Mouse (Mus musculus): ENCODE data around the gene Tchp. TPM values are rescaled to one million over a fixed set of nuclear protein-coding genes. Genes with fewer than 3 reads are reported as not detected.

Gene Tchp
- polyA plus RNA-seq (2014; fragmentation: Illumina TruSeq; extraction: RNeasy Lipid Tissue Mini Kit (QIAGEN cat#74804); ENCODE audit: low replicate concordance) = 0.82 TPM

DNA sequence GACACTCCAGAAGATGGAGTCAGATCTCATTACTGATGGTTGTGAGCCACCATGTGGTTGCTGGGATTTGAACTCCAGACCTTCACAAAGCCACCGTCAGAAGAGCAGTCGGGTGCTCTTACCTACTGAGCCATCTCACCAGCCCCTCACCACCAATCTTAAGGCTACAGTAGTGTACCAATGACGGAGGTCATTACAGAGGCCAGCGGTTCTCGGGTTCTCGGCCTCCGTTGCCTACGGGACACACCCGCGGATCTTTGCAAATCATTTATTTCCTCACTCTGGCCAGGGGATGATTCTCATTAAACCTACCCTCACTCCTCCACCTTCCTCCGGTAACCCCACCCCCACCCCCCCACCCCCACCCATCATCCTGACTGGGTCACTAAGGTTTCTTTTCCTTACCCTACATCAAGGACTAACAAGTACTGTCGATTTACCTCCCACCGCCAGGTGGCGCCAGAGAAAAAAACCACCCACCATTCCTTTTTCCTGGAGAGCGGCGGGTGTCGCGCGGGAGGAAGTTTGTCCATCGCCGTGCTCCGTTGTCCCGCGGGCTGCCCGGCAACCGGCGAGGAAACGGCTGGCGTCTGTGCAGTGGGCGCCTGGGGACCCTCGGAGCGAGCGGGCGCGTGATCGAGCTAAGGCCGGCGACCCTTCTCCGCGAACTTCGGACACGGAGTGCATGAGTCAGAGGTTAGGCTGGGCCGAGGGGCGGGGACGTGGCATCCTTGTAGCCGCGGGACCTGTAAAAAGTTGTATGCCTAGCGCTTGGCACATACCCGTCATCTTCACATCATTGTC, at the start of gene Tchp:
TSS of gene Tchp (plus strand) at position 496 of the 804 bp plus-strand sequence.

DNA sequence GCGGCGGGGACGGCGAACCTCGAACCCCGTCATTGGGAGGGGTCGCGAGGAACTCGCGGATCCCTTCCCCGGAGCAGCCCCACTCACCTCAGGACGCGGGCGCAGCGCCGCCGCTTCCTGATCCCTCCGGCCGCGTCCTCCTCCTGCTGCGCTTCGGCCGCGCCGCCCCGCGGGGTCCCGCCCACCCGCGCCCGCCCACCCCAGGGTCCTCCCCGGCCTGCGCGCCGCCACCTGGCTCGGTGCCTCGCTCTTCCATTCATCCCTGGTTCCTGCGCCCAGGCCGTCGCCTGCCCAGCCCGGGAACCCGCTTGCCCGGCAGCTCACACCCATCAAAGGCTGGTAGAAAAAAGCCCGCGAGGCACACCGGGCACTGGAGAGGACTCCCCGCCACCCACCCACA, 49.3 kb upstream of the Tchp start, which contains the start of gene Trpv4:
TSS of gene Trpv4 (minus strand) at position 167 of the 400 bp plus-strand sequence.

DNA sequence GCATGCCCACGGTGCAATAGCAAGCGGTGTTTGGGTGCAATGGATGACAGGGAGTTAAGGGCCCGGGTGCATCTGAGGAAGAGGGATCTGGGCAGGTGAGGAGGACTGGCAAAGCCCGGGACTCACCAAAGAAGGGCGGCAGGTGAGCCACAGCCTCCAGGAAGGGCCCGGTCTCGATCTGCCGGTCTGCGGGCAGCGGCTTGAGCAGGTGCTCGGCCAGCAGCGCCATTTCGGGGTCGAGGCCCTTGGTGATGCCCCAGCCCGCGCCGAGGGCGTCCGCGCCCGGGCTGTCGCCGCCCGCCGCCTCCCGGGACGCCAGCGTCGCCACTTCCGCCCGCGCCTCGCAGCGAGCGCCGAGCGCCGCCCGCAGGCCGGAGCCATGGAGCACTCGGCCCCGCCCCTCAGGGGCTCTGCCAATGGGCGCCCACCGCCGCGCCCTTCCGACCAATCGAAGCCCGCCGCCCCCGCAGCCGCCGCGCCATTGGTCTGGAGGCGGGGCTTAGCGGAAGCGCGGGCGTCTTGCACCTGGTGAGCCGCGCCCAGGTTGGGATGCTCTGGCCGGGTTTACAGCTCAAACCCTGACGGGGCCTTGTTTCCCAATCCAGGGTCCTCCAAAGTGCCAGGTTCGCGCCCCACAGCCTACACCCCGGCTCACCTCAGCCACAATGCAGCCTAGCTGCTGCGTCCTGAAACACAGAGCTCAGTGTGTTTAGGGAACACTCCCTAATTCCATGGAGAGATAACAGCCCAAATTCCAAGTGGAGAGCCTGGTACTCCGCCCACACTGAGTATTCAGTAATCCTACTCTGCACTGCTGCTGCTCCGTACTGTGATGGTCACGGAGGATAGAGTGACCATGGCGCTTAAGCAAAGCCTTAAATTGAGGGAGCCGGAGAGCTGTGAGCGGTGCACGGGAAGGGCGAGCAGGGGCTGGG, 16.7 kb upstream of the Tchp start, which contains the start of gene Gltp:
TSS of gene Gltp (minus strand) at position 352 of the 935 bp plus-strand sequence.

Other genes starting within 250 kb of the Tchp start
- 0.37 TPM for gene Fam222a, start 139.7 kb upstream of the Tchp start, polyA plus RNA-seq (2014; fragmentation: Illumina TruSeq; extraction: RNeasy Lipid Tissue Mini Kit (QIAGEN cat#74804); ENCODE audit: low replicate concordance)
- not detected for gene Trpv4, start 49.3 kb upstream of the Tchp start, polyA plus RNA-seq (2014; fragmentation: Illumina TruSeq; extraction: RNeasy Lipid Tissue Mini Kit (QIAGEN cat#74804); ENCODE audit: low replicate concordance)
- 36.0 TPM for gene Gltp, start 16.8 kb upstream of the Tchp start, polyA plus RNA-seq (2014; fragmentation: Illumina TruSeq; extraction: RNeasy Lipid Tissue Mini Kit (QIAGEN cat#74804); ENCODE audit: low replicate concordance)
- gene Ankrd13a, start 66.9 kb downstream of the Tchp start, polyA plus RNA-seq (2014; fragmentation: Illumina TruSeq; extraction: RNeasy Lipid Tissue Mini Kit (QIAGEN cat#74804); ENCODE audit: low replicate concordance) = 87.8 TPM
- 9.3 TPM for gene Git2, start 67.8 kb downstream of the Tchp start, polyA plus RNA-seq (2014; fragmentation: Illumina TruSeq; extraction: RNeasy Lipid Tissue Mini Kit (QIAGEN cat#74804); ENCODE audit: low replicate concordance)
- 14.9 TPM for gene 1500011B03Rik, start 115.7 kb downstream of the Tchp start, polyA plus RNA-seq (2014; fragmentation: Illumina TruSeq; extraction: RNeasy Lipid Tissue Mini Kit (QIAGEN cat#74804); ENCODE audit: low replicate concordance)
- gene 4930519G04Rik, start 145.9 kb downstream of the Tchp start, polyA plus RNA-seq (2014; fragmentation: Illumina TruSeq; extraction: RNeasy Lipid Tissue Mini Kit (QIAGEN cat#74804); ENCODE audit: low replicate concordance) = not detected
- not detected for gene Gm9936, start 150.9 kb downstream of the Tchp start, polyA plus RNA-seq (2014; fragmentation: Illumina TruSeq; extraction: RNeasy Lipid Tissue Mini Kit (QIAGEN cat#74804); ENCODE audit: low replicate concordance)
- 113 TPM for gene Oasl2, start 189.2 kb downstream of the Tchp start, polyA plus RNA-seq (2014; fragmentation: Illumina TruSeq; extraction: RNeasy Lipid Tissue Mini Kit (QIAGEN cat#74804); ENCODE audit: low replicate concordance)
- gene Oasl1, start 215.5 kb downstream of the Tchp start, polyA plus RNA-seq (2014; fragmentation: Illumina TruSeq; extraction: RNeasy Lipid Tissue Mini Kit (QIAGEN cat#74804); ENCODE audit: low replicate concordance) = 8.4 TPM
- gene 2210016L21Rik, start 234.4 kb downstream of the Tchp start, polyA plus RNA-seq (2014; fragmentation: Illumina TruSeq; extraction: RNeasy Lipid Tissue Mini Kit (QIAGEN cat#74804); ENCODE audit: low replicate concordance) = 0.41 TPM

Data from small intestine, adult 10 weeks (tissue).